Mouse (Mus musculus) right cerebral cortex, adult 18-20 months (tissue): ENCODE data around the gene Maml1.

ENCODE experiments used
- DNase-seq: peaks from one replicate; pipeline ENCODE4 v3.0.0; 2022; ENCODE audit warnings: mixed read lengths

Maml1 gene

DNA sequence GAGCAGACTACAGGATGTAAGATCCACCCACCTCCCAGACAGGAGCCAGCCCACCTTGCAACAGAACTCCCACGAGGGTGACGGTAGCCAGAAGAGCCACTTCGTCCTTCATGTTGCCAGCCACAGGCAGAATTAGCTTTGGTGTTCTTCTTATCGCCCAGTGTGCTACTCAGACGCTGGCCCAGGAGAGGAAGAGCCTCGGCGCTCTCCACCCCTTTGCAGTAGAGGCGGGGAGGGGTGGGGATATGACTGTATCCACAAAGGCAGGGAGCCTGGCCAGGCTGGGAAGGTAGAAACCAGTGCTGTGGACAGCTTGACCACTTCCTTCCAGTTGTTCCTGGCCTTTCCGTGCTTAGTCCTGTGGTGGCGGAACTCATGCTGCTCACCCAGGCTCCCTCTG is 53.8 kb downstream of the Maml1 start, which contains the start of gene Ltc4s:
Gene Ltc4s, minus strand, starts transcription at position 293 of the 400 bp plus-strand sequence.
- no peak for DNase-seq

DNA sequence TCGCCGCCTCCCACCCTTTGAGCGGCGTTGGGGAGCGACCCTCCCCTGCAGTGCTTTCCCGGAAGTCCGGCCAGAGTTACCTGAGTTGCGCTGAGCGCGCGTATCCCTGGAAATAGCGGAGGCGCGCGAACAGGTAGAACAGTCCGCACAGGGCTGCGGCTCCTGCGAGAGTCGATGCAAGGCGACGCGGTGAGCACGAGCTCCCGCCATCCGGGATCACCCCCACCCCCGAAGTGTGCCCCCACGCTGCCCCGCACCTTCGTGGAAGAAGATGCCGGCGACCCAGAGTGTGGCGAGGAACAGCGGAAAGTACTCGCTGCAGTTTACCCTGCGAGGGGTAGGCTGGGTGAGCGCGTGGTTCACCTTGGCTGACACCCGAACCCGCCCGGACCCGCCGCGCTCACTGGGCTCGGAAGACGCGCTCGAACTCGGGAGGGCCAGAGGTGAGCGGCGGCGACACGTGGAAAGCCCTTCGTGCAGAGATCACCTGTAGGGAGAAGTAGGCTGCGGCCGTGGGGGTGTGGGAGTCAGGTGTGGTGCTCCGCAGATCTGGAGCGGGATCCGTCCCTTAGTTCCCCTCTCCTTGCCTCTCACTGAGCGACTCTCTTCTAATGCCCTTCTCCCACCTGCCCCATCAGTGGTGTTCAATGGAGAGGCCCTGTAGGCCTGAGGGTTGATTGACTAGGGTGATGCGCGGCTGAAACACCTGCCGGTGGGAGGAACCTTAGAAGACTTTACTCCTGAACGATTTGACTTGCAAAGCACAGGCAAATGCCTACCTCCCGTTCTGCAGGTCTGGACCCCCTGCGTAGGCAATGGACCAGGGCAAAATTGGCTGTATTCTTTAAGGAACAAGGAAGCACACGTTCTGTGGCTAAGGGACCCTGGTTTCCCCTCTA is 54.9 kb downstream of the Maml1 start:
- DNase-seq: no peak

DNA sequence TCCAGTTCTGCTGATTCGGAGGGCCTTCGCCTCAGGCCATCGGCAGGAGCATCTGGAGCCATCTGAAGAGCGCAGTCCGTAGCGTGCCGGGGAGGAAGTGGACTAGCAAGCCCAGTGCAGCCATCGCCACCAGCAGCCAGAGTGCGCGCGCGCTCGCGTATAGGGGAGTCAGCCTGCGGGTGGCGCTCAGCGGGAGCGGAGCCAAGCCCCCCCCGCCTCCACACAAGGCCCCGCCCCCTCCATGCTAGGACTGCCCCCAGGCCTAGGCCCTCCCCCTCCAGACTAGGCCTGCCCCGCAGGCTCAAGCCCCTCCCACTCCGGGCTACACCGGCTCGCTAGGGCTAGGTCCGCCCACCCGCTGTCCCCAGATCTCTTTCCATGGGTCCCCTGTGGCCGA is 55.6 kb downstream of the Maml1 start:
- peak; percentile 83 for DNase-seq

DNA sequence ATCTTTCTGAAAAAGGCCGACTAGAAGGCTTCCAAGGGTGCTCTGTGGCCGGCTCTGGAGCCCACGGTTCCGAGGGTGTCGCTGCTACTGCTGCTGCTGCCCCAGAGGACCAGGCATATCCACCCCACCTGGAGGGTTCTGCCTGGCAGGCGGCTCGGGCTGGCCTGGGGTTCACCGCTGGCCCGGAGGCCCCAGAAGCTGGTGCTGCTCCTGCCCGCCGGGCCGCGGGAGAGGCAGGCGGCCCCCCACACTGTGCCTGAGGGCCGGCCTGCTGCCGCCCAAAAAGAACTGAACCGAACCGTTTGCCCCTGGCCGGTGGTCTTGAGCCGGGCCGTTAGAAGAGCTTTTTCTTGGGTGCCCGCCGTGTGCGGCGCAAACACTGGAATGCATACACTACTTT is 57.5 kb downstream of the Maml1 start:
- DNase-seq: no peak

DNA sequence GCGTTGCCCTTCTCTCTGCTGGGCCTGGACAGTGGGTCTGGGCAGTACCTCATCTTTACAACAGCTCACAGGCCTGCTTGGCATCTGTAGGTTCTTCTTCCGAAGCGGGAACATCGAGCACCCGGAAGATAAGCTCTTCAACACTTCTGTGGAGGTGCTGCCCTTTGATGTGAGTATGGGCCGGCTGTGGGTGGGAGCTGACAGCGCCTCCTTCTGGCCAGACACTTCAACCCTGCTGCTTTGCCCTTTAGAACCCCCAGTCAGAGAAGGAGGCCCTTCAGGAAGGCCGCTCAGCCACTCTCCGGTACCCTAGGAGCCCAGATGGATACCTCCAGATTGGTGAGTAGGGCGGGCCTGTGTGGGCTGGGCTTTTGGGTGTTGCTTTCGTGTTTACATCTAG is 58.1 kb downstream of the Maml1 start:
- no peak for DNase-seq

DNA sequence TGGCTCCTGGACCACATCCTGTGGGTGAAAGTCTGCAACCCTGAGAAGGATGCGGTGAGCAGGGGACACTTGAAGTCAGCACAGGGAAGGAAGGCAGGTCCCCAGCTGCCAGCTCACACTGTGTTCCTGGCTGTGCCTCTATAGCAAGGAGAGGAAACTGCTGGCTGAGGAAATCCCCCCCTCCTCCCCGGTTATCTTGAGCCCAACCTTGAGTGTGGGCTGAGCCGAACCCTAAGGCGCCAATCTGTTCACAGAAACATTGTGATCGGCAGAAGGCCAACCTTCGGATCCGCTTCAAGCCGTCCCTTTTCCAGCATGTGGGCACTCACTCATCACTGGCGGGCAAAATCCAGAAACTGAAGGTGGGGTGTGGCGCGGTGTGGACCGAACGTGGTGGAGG is 59.1 kb downstream of the Maml1 start:
- peak; percentile 71 for DNase-seq

- DNase-seq: peak; percentile 71
Measured at GRCm38 (mm10) chr11:50231411-50231810, 60.7 kb downstream of the Maml1 start.

GRCm38 (mm10) chr11:50230481-50231304 is 61.4 kb downstream of the Maml1 start:
- DNase-seq: no peak

GRCm38 (mm10) chr11:50229252-50229910 is 62.7 kb downstream of the Maml1 start:
- no peak for DNase-seq

GRCm38 (mm10) chr11:50228772-50229171 is 63.3 kb downstream of the Maml1 start:
- DNase-seq: no peak

- DNase-seq: no peak
Measured at GRCm38 (mm10) chr11:50227736-50228135, 64.4 kb downstream of the Maml1 start.

DNA sequence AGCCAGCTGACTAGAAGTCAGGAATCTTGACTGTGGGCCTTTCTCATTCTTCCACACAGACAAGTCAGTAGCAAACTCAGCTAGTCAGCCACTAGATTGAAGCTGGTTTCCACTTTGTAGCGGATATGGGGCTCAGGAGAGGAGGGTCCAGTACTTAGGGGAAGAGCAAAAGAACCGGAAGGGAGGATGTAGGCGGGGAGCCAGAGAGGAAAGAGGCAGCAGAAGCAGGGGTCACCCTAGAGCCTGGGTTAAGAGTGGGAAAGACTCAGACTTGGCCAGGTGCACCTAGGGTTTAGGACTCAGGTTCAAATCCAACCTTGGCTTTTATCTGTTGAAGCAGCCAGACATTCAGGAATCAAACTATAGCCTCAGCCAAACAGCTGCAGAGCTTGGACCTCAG is 64.9 kb downstream of the Maml1 start:
- DNase-seq: no peak

GRCm38 (mm10) chr11:50226406-50226805 is 65.7 kb downstream of the Maml1 start:
- DNase-seq: no peak

GRCm38 (mm10) chr11:50225611-50226378 is 66.3 kb downstream of the Maml1 start:
- DNase-seq: no peak

- DNase-seq: peak; percentile 89
Measured at GRCm38 (mm10) chr11:50224671-50225530, 67.2 kb downstream of the Maml1 start.

DNA sequence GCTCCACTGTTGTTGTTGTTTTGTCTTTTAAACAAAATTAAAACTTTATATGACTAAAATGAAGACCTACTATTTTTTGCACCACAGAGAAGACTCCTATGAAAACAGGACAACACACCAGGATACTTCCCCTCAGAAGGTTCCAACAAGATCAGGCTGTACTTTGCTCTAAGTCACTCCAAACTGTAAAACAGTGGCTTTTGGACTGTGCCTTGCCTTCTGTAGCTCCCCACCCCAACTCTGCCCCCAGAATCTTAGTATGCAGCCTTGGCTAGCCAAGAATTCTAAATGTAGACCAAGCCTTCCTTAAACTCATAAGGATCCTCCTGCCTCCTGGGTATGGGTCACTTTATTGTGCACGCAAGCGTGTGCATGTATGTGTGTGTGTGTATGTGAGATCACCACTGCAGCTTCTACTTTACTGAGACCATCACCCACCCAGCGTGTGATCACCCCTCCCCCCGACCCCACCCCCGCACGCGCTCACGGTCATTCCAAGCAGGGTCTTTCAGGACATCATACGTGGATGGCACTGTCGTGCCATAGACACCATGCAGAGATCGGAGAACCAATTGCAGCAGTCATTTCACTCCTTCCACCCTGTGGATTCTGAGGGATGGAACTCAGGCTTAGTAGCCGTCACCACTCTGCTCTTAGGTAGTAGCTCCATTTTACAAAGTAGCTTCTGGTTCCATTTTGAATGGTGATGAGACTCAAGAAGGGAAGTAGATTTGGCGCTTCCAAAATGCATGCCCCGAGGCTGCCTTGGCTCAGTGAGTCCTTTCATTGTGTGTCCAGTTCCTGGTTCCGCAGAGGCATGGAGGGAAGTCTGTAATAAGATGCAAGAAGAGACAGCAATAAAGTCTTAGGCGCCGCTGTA is 68.1 kb downstream of the Maml1 start:
- no peak for DNase-seq

DNA sequence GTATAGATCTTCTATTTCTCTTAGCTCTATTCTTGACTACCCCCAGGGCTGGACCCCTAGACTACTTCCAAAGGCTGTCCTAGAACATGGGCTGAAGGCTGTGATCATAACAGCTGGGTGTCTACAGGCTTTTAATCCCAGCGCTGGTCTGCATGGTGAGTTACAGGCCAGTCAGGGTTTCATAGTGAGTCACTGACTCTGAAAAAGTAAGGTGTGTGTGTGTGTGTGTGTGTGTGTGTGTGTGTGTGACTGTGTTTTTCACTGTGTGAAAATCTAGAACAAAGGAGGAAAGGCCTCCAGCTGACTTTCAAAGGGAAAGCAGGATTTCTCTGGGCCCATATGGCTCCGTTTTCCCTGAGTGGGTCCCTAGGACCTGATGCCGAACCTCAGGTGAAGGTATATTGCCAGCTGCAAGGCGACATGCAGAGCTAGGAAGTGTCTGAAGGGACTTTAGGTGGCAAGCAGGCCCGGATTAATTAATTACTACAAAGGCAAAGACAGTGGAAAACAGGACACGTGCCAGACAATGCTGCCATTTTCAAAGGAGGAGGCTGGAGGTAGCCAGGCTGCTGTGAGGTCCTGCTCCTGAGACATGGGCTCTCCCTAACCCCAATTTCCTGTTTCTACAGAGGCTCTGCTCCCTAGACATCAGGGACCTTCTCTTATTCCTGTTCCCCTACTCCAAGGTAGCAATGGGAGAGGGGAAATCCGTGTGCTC is 69.4 kb downstream of the Maml1 start:
- DNase-seq: no peak

GRCm38 (mm10) chr11:50219833-50220232 is 72.3 kb downstream of the Maml1 start:
- DNase-seq: no peak

- DNase-seq: no peak
Measured at GRCm38 (mm10) chr11:50217811-50218210, 74.3 kb downstream of the Maml1 start.
